Mouse (Mus musculus): Measurements from ENCODE around the gene Abtb1. TPM values are rescaled to one million over a fixed set of nuclear protein-coding genes. Genes with fewer than 3 reads are reported as not detected.

The Abtb1 gene
- 10 to 100 TPM; 18.8 to 27.6 (median 23.8) TPM for total RNA-seq (2022)

GRCm38 (mm10) chr6:88841781-88842689 is at the start of gene Abtb1:
Gene Abtb1 (minus strand): TSS chr6:88841984.
- peak; percentile 99 for DNase-seq (ENCODE audit: low spot score)

- no peak for DNase-seq (ENCODE audit: low spot score)
These were observed 49.0 kb upstream of the Abtb1 start for GRCm38 (mm10) chr6:88890832-88891231.

GRCm38 (mm10) chr6:88889410-88890042 is 47.7 kb upstream of the Abtb1 start:
- DNase-seq (ENCODE audit: low spot score), result no peak

- no peak for DNase-seq (ENCODE audit: low spot score)
These were observed 44.7 kb upstream of the Abtb1 start for GRCm38 (mm10) chr6:88886417-88886967.

- no peak for DNase-seq (ENCODE audit: low spot score)
These were observed 44.0 kb upstream of the Abtb1 start for GRCm38 (mm10) chr6:88885644-88886416.

- no peak for DNase-seq (ENCODE audit: low spot score)
These were observed 42.9 kb upstream of the Abtb1 start for GRCm38 (mm10) chr6:88884690-88885089.

- no peak for DNase-seq (ENCODE audit: low spot score)
These were observed 42.4 kb upstream of the Abtb1 start for GRCm38 (mm10) chr6:88884195-88884594.

- DNase-seq (ENCODE audit: low spot score), result no peak
These were observed 39.5 kb upstream of the Abtb1 start for GRCm38 (mm10) chr6:88881334-88881733.

GRCm38 (mm10) chr6:88879471-88879870 is 37.7 kb upstream of the Abtb1 start:
- DNase-seq (ENCODE audit: low spot score), result no peak

GRCm38 (mm10) chr6:88874868-88875508 is 33.2 kb upstream of the Abtb1 start, which contains the start of gene Podxl2:
Gene Podxl2 (minus strand): TSS chr6:88875044.
- peak; percentile 33 for DNase-seq (ENCODE audit: low spot score)

- DNase-seq (ENCODE audit: low spot score), result no peak
These were observed 32.4 kb upstream of the Abtb1 start for GRCm38 (mm10) chr6:88873965-88874867.

GRCm38 (mm10) chr6:88872811-88873210 is 31.0 kb upstream of the Abtb1 start:
- no peak for DNase-seq (ENCODE audit: low spot score)

GRCm38 (mm10) chr6:88871546-88871945 is 29.8 kb upstream of the Abtb1 start:
- DNase-seq (ENCODE audit: low spot score), result no peak

GRCm38 (mm10) chr6:88870594-88870993 is 28.8 kb upstream of the Abtb1 start:
- DNase-seq (ENCODE audit: low spot score), result no peak

- DNase-seq (ENCODE audit: low spot score), result no peak
These were observed 27.7 kb upstream of the Abtb1 start for GRCm38 (mm10) chr6:88869459-88869858.

- no peak for DNase-seq (ENCODE audit: low spot score)
These were observed 23.9 kb upstream of the Abtb1 start for GRCm38 (mm10) chr6:88865704-88866103.

GRCm38 (mm10) chr6:88860914-88861313 is 19.1 kb upstream of the Abtb1 start:
- DNase-seq (ENCODE audit: low spot score), result no peak

GRCm38 (mm10) chr6:88858341-88858740 is 16.6 kb upstream of the Abtb1 start:
- DNase-seq (ENCODE audit: low spot score), result no peak

GRCm38 (mm10) chr6:88857830-88858229 is 16.0 kb upstream of the Abtb1 start:
- DNase-seq (ENCODE audit: low spot score), result no peak

- peak; percentile 50 for DNase-seq (ENCODE audit: low spot score)
These were observed 15.5 kb upstream of the Abtb1 start for GRCm38 (mm10) chr6:88857249-88857648.

Measured in heart, adult 8-10 months (tissue).